Mouse (Mus musculus) mesoderm, embryonic 11.5 days (tissue): ENCODE data around the gene Ucn3.
"Not testable (repeated sequence)": the region's sequence is repeated elsewhere in the genome, so short reads cannot be mapped to it uniquely, and the experiment has no call there.

ENCODE experiments used
- DNase-seq: peaks from one replicate; pipeline ENCODE4 v3.0.0-alpha.2; 2012; ENCODE audit warnings: low read depth, low spot score

Gene Ucn3

GRCm38 (mm10) chr13:3945249-3945648 is at the start of gene Ucn3:
Gene Ucn3, minus strand, starts transcription at chr13:3945349.
- DNase-seq = no peak

GRCm38 (mm10) chr13:3992081-3992480 is 46.9 kb upstream of the Ucn3 start:
- no peak for DNase-seq

GRCm38 (mm10) chr13:3968849-3969248 is 23.7 kb upstream of the Ucn3 start:
- no peak for DNase-seq

- DNase-seq = no peak
Observed at GRCm38 (mm10) chr13:3951198-3951914, 6.2 kb upstream of the Ucn3 start.

GRCm38 (mm10) chr13:3949477-3949876 is 4.3 kb upstream of the Ucn3 start:
- no peak for DNase-seq

- no peak for DNase-seq
Observed at GRCm38 (mm10) chr13:3947267-3947666, 2.1 kb upstream of the Ucn3 start.

GRCm38 (mm10) chr13:3944699-3945098 is 450 bp downstream of the Ucn3 start:
- no peak for DNase-seq

GRCm38 (mm10) chr13:3926046-3926445 is 19.1 kb downstream of the Ucn3 start:
- no peak for DNase-seq

GRCm38 (mm10) chr13:3925632-3926031 is 19.5 kb downstream of the Ucn3 start:
- DNase-seq = no peak

- no peak for DNase-seq
Observed at GRCm38 (mm10) chr13:3924483-3924882, 20.7 kb downstream of the Ucn3 start.

GRCm38 (mm10) chr13:3917571-3918311 is 27.4 kb downstream of the Ucn3 start, which contains the start of the genes Net1 and Tubal3:
Gene Net1, minus strand, starts transcription at chr13:3918220.
Gene Tubal3, plus strand, starts transcription at chr13:3918274.
- peak; percentile 92 for DNase-seq

GRCm38 (mm10) chr13:3913504-3913903 is 31.6 kb downstream of the Ucn3 start:
- DNase-seq = no peak

- no peak for DNase-seq
Observed at GRCm38 (mm10) chr13:3910356-3910755, 34.8 kb downstream of the Ucn3 start.

- no peak for DNase-seq
Observed at GRCm38 (mm10) chr13:3908262-3908661, 36.9 kb downstream of the Ucn3 start.

GRCm38 (mm10) chr13:3907151-3907696 is 37.9 kb downstream of the Ucn3 start:
- no peak for DNase-seq

GRCm38 (mm10) chr13:3899301-3899700 is 45.8 kb downstream of the Ucn3 start:
- DNase-seq = no peak

- not testable (repeated sequence) for DNase-seq
Observed at GRCm38 (mm10) chr13:3898202-3898601, 46.9 kb downstream of the Ucn3 start.

- DNase-seq = peak; percentile 72
Observed at GRCm38 (mm10) chr13:3896913-3897312, 48.2 kb downstream of the Ucn3 start.

GRCm38 (mm10) chr13:3896032-3896431 is 49.1 kb downstream of the Ucn3 start:
- DNase-seq = no peak

GRCm38 (mm10) chr13:3895397-3895980 is 49.7 kb downstream of the Ucn3 start:
- DNase-seq = no peak

- no peak for DNase-seq
Observed at GRCm38 (mm10) chr13:3894549-3894948, 50.6 kb downstream of the Ucn3 start.

GRCm38 (mm10) chr13:3893126-3893734 is 51.9 kb downstream of the Ucn3 start:
- DNase-seq = peak; percentile 91
